Mouse (Mus musculus) heart, postnatal 4 days (tissue): ENCODE measurements at regions not wholly inside any gene's neighbourhood (a gene's known extent, or its start where the extent isn't known, plus 50 kb on each side); places are given as distances from the start of the nearest gene placed in this dataset.

Experiments
- DNase-seq: peaks from one replicate; pipeline ENCODE4 v3.0.0; 2021

DNA sequence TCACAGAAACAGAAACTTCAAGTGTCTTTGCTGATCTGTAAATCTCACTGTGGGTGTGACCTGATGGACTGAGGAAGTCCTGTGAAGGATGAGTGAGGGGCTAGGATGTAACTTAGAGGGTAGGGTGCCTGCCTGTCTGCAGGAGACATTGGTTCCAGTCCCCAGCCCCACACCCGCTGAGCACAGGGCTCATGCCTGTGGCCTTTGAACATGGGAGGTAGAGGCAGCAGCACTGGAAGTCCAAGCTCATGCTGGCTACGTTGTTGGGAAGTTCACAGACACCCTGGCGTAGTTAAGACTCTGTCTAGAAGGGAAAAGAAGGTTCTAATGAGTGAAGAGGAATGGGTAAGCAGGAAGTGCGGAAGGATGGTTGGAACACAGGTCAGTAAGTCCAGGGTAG lies 59.7 kb upstream of the Tgm3 start:
- no peak for DNase-seq

DNA sequence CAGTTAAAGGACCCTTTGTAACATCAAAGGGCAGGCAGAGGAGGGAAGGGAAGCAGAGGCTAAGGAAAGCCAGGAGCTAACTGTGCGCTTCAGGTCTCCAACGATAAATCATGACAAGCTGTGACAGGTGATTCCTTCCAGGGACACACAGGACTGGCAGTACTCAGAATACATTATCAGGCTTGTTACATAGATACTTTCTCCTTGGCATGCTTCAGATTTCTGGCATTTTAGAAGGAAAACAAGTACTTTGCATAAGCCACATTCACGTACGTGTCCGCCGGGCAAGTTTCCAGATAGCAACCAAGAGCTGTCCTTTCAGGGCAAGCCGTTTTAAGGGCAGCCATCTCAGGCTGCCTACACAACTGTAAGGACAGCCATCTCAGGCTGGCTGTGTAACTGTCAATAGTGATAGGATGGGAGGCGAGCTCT lies 56.9 kb upstream of the Tgm3 start:
- peak; percentile 11 for DNase-seq

DNA sequence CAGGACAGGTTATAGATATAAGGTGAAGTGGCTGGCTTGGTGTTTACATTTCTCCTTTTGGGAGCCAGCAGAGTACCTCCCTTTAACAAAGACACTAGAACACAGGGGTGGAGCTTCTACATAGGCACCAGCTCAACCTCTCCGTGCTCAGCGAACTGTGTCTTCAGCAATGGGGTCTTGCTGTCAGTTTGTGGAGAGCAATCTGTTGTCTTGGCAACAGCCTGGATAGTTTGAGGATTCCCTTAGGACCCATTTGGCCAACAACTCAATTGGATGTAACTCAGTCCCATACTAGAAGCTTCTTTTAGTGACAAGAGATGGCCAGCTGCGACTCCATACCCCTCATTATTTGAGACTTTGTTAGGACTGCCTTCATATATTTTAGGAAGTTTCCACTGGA lies 54.0 kb upstream of the Tgm3 start:
- DNase-seq: no peak

DNA sequence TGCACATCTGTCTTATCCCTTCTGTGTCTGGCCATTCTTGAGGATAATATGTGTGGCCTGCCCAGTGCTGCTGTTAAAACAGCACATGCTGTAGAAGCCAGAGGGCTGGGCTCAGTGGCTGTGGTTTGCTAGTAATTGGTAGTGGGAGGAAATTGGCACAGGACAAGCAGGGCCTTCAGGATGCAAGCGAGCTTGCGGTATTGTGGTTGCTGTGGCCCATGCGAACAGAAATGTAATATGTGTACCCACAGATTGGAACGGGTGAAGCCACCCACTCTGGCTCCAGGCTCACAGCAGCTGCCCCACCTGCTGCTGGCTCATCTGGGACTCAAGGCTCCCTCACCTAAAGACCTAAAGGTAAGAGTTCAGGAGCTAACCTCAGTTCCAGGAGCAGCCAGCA lies 51.8 kb upstream of the Tgm3 start:
- DNase-seq: no peak

DNA sequence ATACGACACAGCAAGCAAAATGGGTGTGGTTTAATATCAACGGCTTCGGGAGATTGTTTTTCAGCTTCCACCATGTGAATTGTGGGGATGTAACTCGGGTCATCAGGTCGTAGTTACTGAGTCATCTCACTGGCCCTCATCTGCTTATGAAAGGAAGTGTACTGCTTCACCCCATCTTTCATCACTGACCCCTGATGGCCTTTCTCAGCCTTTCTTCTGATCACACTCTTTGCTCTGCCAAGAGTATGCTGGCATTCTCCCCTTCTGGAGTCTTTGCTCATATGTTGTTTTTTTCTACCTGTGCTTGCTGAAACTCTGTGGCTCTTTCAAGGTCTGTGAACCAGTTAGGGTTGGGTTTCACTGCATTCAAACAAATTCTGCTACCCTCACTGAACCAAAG lies 50.6 kb upstream of the Tgm3 start:
- DNase-seq: no peak
